Mouse (Mus musculus): Measurements from ENCODE around the gene Carnmt1. TPM values are rescaled to one million over a fixed set of nuclear protein-coding genes. Genes with fewer than 3 reads are reported as not detected.

Carnmt1 gene
- polyA plus RNA-seq (2012; ENCODE audit: insufficient read depth, insufficient read length, low replicate concordance, missing spikeins), result not detected in 2 replicates

- peak within 1 kb of the TSS; percentile 60 for H3K4me3 ChIP-seq (ENCODE audit: insufficient read depth, low read depth, low read length)
- WGBS, result under 1% methylated on average over 48 of the region's 58 CpGs
- H3K27ac ChIP-seq (ENCODE audit: insufficient read depth, low read depth, low read length), result peak within 1 kb of the TSS; percentile 65
- TF ChIP-seq POLR2A (IDR thresholded peaks at IDR 0.05; ENCODE audit: insufficient read depth, low read depth, low read length) (peak; percentile 63), CTCF (IDR thresholded peaks at IDR 0.05; ENCODE audit: insufficient read depth, low read depth, low read length) (no peak)
- peaks cover 4% of the 10 kb centered on the region for H3K4me1 ChIP-seq (ENCODE audit: control insufficient read depth, insufficient read depth, low read length)
Observed at GRCm38 (mm10) chr19:18670608-18671007, at the start of gene Carnmt1. Gene Carnmt1 (plus strand): TSS chr19:18670764.

- 91% methylated on average over 2 of the region's 2 CpGs for WGBS
- Histone ChIP-seq H3K4me3 (ENCODE audit: insufficient read depth, low read depth, low read length) (no peak overlapping the region), H3K27ac (ENCODE audit: insufficient read depth, low read depth, low read length) (no peak overlapping the region), H3K4me1 (ENCODE audit: control insufficient read depth, insufficient read depth, low read length) (peaks cover 2% of the 10 kb centered on the region; the same call in 1 of the 2 replicates)
- TF ChIP-seq POLR2A (IDR thresholded peaks at IDR 0.05; ENCODE audit: insufficient read depth, low read depth, low read length), result no peak
- no peak for TF ChIP-seq CTCF (IDR thresholded peaks at IDR 0.05; ENCODE audit: insufficient read depth, low read depth, low read length)
Observed at GRCm38 (mm10) chr19:18623894-18624293, 46.7 kb upstream of the Carnmt1 start.

GRCm38 (mm10) chr19:18629589-18629988 lies 41.0 kb upstream of the Carnmt1 start:
- no peak overlapping the region for H3K4me3 ChIP-seq (ENCODE audit: insufficient read depth, low read depth, low read length)
- TF ChIP-seq POLR2A (IDR thresholded peaks at IDR 0.05; ENCODE audit: insufficient read depth, low read depth, low read length) (no peak), CTCF (IDR thresholded peaks at IDR 0.05; ENCODE audit: insufficient read depth, low read depth, low read length) (no peak)
- peaks cover under 1% of the 10 kb centered on the region; the same call in 1 of the 2 replicates for H3K4me1 ChIP-seq (ENCODE audit: control insufficient read depth, insufficient read depth, low read length)
- H3K27ac ChIP-seq (ENCODE audit: insufficient read depth, low read depth, low read length), result no peak overlapping the region
- WGBS, result 75% methylated on average over 1 of the region's 1 CpGs

GRCm38 (mm10) chr19:18630221-18631119 lies 40.1 kb upstream of the Carnmt1 start:
- H3K4me3 ChIP-seq (ENCODE audit: insufficient read depth, low read depth, low read length), result no peak overlapping the region; the same call in 1 of the 2 replicates
- no peak for TF ChIP-seq CTCF (IDR thresholded peaks at IDR 0.05; ENCODE audit: insufficient read depth, low read depth, low read length)
- TF ChIP-seq POLR2A (IDR thresholded peaks at IDR 0.05; ENCODE audit: insufficient read depth, low read depth, low read length), result no peak
- H3K4me1 ChIP-seq (ENCODE audit: control insufficient read depth, insufficient read depth, low read length), result no peaks in the 10 kb centered on the region
- WGBS, result 26% methylated on average over 17 of the region's 17 CpGs
- no peak overlapping the region for H3K27ac ChIP-seq (ENCODE audit: insufficient read depth, low read depth, low read length)

- TF ChIP-seq CTCF (IDR thresholded peaks at IDR 0.05; ENCODE audit: insufficient read depth, low read depth, low read length) (no peak), POLR2A (IDR thresholded peaks at IDR 0.05; ENCODE audit: insufficient read depth, low read depth, low read length) (no peak)
- no peaks in the 10 kb centered on the region; the same call in 1 of the 2 replicates for H3K4me1 ChIP-seq (ENCODE audit: control insufficient read depth, insufficient read depth, low read length)
- H3K27ac ChIP-seq (ENCODE audit: insufficient read depth, low read depth, low read length), result no peak overlapping the region
- peak overlapping the region; percentile 64 for H3K4me3 ChIP-seq (ENCODE audit: insufficient read depth, low read depth, low read length)
- under 1% methylated on average over 40 of the region's 40 CpGs for WGBS
Observed at GRCm38 (mm10) chr19:18631161-18631643, 39.4 kb upstream of the Carnmt1 start.

- TF ChIP-seq POLR2A (IDR thresholded peaks at IDR 0.05; ENCODE audit: insufficient read depth, low read depth, low read length) (no peak; the same call in 1 of the 2 replicates), CTCF (IDR thresholded peaks at IDR 0.05; ENCODE audit: insufficient read depth, low read depth, low read length) (no peak)
- WGBS, result under 1% methylated on average over 51 of the region's 51 CpGs
- no peaks in the 10 kb centered on the region; the same call in 1 of the 2 replicates for H3K4me1 ChIP-seq (ENCODE audit: control insufficient read depth, insufficient read depth, low read length)
- H3K27ac ChIP-seq (ENCODE audit: insufficient read depth, low read depth, low read length), result no peak within 1 kb of the TSS
- peak within 1 kb of the TSS; percentile 64 for H3K4me3 ChIP-seq (ENCODE audit: insufficient read depth, low read depth, low read length)
Observed at GRCm38 (mm10) chr19:18631644-18632219, 38.8 kb upstream of the Carnmt1 start, which contains the start of the genes Ostf1 and Nmrk1. Gene Ostf1 (minus strand): TSS chr19:18631823. Gene Nmrk1 (plus strand): TSS chr19:18631950.

GRCm38 (mm10) chr19:18632231-18633185 lies 38.1 kb upstream of the Carnmt1 start:
- Histone ChIP-seq H3K4me1 (ENCODE audit: control insufficient read depth, insufficient read depth, low read length) (no peaks in the 10 kb centered on the region; the same call in 1 of the 2 replicates), H3K27ac (ENCODE audit: insufficient read depth, low read depth, low read length) (no peak overlapping the region), H3K4me3 (ENCODE audit: insufficient read depth, low read depth, low read length) (peak overlapping the region; percentile 64)
- WGBS, result 72% methylated on average over 13 of the region's 13 CpGs
- TF ChIP-seq POLR2A (IDR thresholded peaks at IDR 0.05; ENCODE audit: insufficient read depth, low read depth, low read length) (no peak), CTCF (IDR thresholded peaks at IDR 0.05; ENCODE audit: insufficient read depth, low read depth, low read length) (no peak)

GRCm38 (mm10) chr19:18637954-18638353 lies 32.6 kb upstream of the Carnmt1 start:
- no peak for TF ChIP-seq CTCF (IDR thresholded peaks at IDR 0.05; ENCODE audit: insufficient read depth, low read depth, low read length)
- TF ChIP-seq POLR2A (IDR thresholded peaks at IDR 0.05; ENCODE audit: insufficient read depth, low read depth, low read length), result no peak
- Histone ChIP-seq H3K27ac (ENCODE audit: insufficient read depth, low read depth, low read length) (no peak overlapping the region), H3K4me1 (ENCODE audit: control insufficient read depth, insufficient read depth, low read length) (no peaks in the 10 kb centered on the region; the same call in 1 of the 2 replicates), H3K4me3 (ENCODE audit: insufficient read depth, low read depth, low read length) (no peak overlapping the region)
- 85% methylated on average over 5 of the region's 5 CpGs for WGBS
